In genomic region chr10:63065988-63066387, GRCm38 (mm10) we compare ENCODE assay signal across 7 mouse cellular contexts. TPM values are rescaled to one million over a fixed set of nuclear protein-coding genes. Genes with fewer than 3 reads are reported as not detected.
DNase-seq lines count a peak whose midpoint lies in the region; ATAC-seq lines count a peak whose summit lies in the region.

No protein-coding gene starts in this region.

- H3K9ac ChIP-seq in midbrain, embryonic 16.5 days (ENCODE audit: low read depth, low read length) = no peak overlapping the region

- H3K9me3 ChIP-seq in midbrain, embryonic 16.5 days (replicated peaks; ENCODE audit: control insufficient read depth, low read length, poor library complexity, severe bottlenecking) = 0 out of 2 replicates have a peak, but pooled peaks cover 2% of the 10 kb centered on the region

- peak; percentile 72 to 77 for DNase-seq in adrenal gland, adult 18-20 months (ENCODE audit: low spot score in 2 of 2)
- DNase-seq in embryo, embryonic 10 days (ENCODE audit: low spot score) = peak; percentile 89
- DNase-seq in gastrocnemius, postnatal 25 days = peak; percentile 66
- peak; percentile 78 for DNase-seq in kidney, adult 11 months
- DNase-seq in left cerebral cortex, postnatal 4 days = peak; percentile 85
- DNase-seq in spleen, postnatal 10 days (ENCODE audit: low spot score in 2 of 2) = peak; percentile 37 to 78

- no peaks in the 10 kb centered on the region for H3K36me3 ChIP-seq in midbrain, embryonic 16.5 days (ENCODE audit: control insufficient read depth, insufficient read depth, low read length)

- H3K27ac ChIP-seq in midbrain, embryonic 16.5 days (ENCODE audit: low read length) = no peak overlapping the region

- no peaks in the 10 kb centered on the region for H3K27me3 ChIP-seq in midbrain, embryonic 16.5 days (ENCODE audit: control insufficient read depth, insufficient read depth, low read depth, low read length)

- no peak overlapping the region for H3K4me2 ChIP-seq in midbrain, embryonic 16.5 days (ENCODE audit: low read length)

- intact Hi-C loops in left cerebral cortex, postnatal 4 days (cut with DNase I) = loop anchor here (5.0 kb wide), 1 partner anchor 44 kb away; the partner anchor contains the start of genes Hnrnph3 and Pbld2

- peak; percentile 84 for ATAC-seq in midbrain, embryonic 16.5 days

- no peak overlapping the region for H3K4me3 ChIP-seq in midbrain, embryonic 16.5 days (ENCODE audit: low read depth, low read length)

- WGBS in midbrain, embryonic 16.5 days = 5% methylated on average over 5 of the region's 5 CpGs

- no peaks in the 10 kb centered on the region for H3K4me1 ChIP-seq in midbrain, embryonic 16.5 days (ENCODE audit: control insufficient read depth, insufficient read depth, low read length)

RNA-seq across cellular contexts. Expression of gene Pbld1, which starts 6.0 kb away (rescaled TPM):
- total RNA-seq in adrenal gland, adult 18-20 months (2021) = 1 to 10 TPM; 1.5 to 2.9 TPM
- 1 to 10 TPM in 1 of 2 experiments, under 1 TPM in 1; 0.35 to 1.1 TPM for total RNA-seq in gastrocnemius, postnatal 25 days (2021)
- under 1 TPM in 1 of 2 experiments, not detected in 1; 0.24 TPM for total RNA-seq in left cerebral cortex, postnatal 4 days (2021)
- polyA plus RNA-seq in midbrain, embryonic 16.5 days (2015; fragmentation: Nextera tagmentation; extraction: Ambion mirVana) = 0.50 TPM in 2 replicates

RNA-seq across cellular contexts. Expression of gene Atoh7, which starts 33.5 kb away (rescaled TPM):
- not detected for total RNA-seq in adrenal gland, adult 18-20 months (2021)
- not detected for total RNA-seq in gastrocnemius, postnatal 25 days (2021)
- total RNA-seq in left cerebral cortex, postnatal 4 days (2021) = 1 to 10 TPM; 1.0 to 1.3 TPM
- 2.3 and 2.6 TPM in 2 replicates for polyA plus RNA-seq in midbrain, embryonic 16.5 days (2015; fragmentation: Nextera tagmentation; extraction: Ambion mirVana)

RNA-seq across cellular contexts. Expression of gene Pbld2, which starts 41.9 kb away (rescaled TPM):
- total RNA-seq in adrenal gland, adult 18-20 months (2021) = 1 to 10 TPM; 4.2 to 4.9 TPM
- 1 to 10 TPM; 2.7 to 3.2 TPM for total RNA-seq in gastrocnemius, postnatal 25 days (2021)
- total RNA-seq in left cerebral cortex, postnatal 4 days (2021) = 1 to 10 TPM; 1.8 to 3.2 TPM
- polyA plus RNA-seq in midbrain, embryonic 16.5 days (2015; fragmentation: Nextera tagmentation; extraction: Ambion mirVana) = 0.77 and 0.80 TPM in 2 replicates

RNA-seq across cellular contexts. Expression of gene Hnrnph3, which starts 42.0 kb away (rescaled TPM):
- total RNA-seq in adrenal gland, adult 18-20 months (2021) = 10 to 100 TPM; 51.1 to 53.6 TPM
- total RNA-seq in gastrocnemius, postnatal 25 days (2021) = 10 to 100 TPM; 16.9 to 17.4 TPM
- 10 to 100 TPM; 62.6 to 68.1 TPM for total RNA-seq in left cerebral cortex, postnatal 4 days (2021)
- 140 and 167 TPM in 2 replicates for polyA plus RNA-seq in midbrain, embryonic 16.5 days (2015; fragmentation: Nextera tagmentation; extraction: Ambion mirVana)
